Mouse (Mus musculus): ENCODE results near the gene Zbtb20.

Gene Zbtb20

DNA sequence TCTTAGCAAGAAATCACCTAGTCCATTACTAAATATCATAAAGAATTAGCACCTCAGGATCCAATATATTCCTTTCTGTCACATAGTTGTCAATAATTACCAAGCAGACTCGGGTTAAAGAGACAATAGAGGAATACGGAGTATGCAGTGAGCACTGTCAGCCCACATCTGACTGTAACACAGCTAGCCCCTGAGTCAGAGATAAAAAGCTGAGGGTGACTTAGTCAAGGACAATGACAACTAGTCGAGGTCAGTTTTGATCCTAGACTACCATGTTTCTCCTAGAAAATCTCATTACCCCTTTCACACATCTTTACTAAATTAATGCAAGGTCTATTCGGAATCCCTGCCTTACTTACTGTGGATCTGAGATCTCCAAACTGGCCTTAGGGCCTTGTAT lies 465.0 kb downstream of the Zbtb20 start:
- in situ Hi-C loops (cut with MboI; ENCODE audit: unreplicated experiment in 2 of 2) = no loop called here

DNA sequence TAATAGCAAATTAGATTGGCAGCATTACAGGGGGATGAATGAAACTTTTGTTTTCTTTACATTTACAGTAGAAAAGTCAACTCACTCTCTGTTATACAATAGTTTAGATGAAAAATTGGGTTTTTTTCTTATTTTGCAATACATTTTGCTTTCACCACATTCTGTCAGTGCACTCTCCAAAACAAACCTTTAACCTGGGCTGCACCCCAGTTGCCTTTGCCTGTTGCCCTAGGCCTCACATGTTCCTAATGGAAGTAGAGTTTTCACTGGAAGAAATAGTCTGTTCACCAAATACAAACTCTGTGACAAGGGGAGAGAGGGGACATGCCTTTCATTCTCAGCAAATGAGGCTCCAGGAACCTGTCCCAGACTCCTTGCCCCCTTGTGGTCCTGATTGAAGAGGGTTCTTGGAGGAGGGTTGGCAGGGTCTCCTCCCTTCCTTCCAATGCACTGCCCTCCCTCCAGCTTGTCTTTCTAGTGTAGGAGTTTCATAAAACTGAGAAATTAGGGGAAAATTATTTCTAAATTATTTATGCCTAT lies 466.3 kb downstream of the Zbtb20 start:
- in situ Hi-C loops (cut with MboI; ENCODE audit: unreplicated experiment in 2 of 2) = no loop called here

DNA sequence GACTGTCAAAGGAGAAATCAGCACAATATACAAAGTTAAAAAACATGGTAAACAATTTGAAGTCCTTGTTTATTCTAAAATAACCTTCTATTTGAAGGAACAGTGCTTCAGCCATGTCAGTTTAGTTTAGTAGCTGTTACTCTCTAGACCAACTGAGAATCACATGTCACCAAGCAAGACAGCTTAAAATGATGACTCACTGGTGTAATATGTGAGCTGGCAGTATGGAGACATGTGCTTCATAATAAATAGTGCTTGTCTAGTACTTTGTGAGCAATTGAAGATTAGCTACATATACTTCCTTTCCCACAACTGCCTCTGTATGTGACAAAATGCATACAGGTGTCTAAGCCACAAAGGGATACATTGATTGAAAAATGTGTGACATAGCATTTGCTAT lies 470.4 kb downstream of the Zbtb20 start:
- in situ Hi-C loops (cut with MboI; ENCODE audit: unreplicated experiment in 2 of 2) = no loop called here

DNA sequence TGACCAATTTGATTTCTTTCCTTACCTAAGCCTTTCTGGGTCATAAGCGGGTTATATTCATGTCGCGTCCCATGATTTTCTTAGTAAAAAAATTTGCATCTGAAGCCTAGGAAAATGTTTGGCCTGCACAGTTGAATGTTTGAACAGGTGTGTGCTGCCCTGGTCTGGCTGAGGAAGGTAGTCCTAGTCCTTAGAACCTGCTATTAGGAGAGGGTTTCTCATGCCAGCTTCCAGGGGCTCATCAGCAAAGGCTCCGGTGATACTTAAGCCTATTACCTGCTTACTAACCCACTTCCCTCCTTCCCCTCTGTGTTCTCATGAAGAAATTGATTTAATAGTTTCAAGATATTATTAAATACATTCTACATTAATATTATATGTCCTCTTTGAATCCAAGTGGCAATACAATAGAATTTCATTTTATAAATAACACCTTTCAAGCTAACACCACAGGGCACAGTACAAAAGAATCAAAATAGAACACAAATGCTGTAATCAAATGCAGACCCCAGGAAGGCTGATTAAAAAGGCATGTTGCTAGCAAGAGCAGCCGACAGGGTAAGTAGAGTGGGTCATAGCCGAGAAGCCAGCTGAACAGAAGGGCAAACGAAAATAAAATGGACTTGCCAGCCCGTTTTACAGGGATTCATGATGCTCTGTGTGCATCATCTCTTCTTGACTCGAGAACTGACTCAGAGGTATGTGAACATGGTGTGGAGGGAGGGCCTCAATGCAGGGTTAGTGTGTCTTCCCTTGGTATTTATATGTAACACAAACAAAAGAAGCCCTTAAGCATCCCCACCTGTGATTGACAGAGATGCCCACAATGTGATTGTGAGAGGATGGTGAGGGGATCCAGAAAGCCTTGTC lies 480.3 kb downstream of the Zbtb20 start:
- in situ Hi-C loops (cut with MboI; ENCODE audit: unreplicated experiment in 2 of 2) = no loop called here

DNA sequence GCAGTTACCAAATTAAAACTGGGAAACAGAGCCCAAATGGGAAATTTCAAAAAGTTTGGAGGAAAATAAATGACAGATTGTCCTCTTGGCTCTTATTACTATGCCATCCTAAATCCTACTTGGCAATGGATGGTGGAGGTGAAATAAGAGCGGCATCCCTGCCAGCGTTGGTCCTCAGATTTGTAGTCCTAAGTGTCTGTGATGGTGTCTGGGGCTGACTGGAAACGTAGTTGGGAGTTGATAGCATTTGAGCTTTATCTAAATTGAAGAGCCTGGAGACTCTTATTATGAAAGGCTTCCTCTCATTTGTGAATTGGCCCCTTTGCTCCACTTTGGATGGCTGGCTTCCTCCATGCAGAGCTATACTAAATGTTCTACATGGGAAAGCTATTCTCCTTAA lies 483.9 kb downstream of the Zbtb20 start:
- in situ Hi-C loops (cut with MboI; ENCODE audit: unreplicated experiment in 2 of 2) = no loop called here

DNA sequence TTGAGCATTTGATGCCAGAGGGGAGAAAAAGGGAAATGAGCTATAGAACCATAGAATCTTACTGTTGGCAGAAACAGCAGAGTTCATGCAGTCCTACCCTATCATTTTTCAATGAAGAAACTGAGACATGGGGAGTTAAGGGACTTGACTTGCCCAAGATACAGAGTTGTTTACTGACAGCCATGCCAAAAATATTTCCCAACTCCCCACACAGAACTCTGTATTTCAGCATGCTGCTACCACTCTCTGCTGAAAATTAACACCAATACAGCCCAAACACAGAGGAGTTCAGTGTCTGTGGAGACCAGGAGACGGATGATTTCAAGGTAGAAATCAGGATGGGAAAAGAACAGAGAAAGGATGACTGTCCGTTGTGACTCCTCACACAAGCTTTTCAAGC lies 484.4 kb downstream of the Zbtb20 start:
- in situ Hi-C loops (cut with MboI; ENCODE audit: unreplicated experiment in 2 of 2) = no loop called here

DNA sequence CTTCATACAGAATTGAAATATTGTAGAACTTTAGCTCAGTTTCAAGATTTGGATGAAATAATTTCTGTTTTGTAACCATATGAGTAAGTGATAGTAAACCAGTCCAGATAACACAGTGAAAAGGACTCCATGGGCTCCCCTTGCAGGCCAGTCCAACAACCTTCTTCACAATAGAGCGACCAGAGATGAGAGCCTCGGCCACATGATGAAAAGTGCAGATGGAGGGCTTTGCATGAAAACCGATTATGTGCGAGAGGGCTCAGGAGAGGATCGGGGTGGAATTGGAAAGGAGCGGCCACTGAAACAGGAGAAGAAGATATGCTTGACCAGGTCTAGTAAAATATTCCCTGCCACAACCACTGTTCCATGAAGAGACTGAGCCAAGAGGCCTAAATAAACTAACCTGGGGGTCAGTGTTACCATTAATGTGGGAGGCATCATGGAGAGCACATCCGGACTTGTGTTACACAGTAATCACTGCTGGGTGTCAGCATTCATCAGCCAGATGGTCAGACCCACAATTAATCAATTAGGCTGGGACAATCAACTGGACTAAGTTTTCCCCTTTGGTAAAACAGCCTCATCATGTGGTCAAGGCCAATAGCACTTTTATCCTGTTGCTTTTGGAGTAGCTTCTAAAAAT lies 485.3 kb downstream of the Zbtb20 start:
- in situ Hi-C loops (cut with MboI; ENCODE audit: unreplicated experiment in 2 of 2) = no loop called here

DNA sequence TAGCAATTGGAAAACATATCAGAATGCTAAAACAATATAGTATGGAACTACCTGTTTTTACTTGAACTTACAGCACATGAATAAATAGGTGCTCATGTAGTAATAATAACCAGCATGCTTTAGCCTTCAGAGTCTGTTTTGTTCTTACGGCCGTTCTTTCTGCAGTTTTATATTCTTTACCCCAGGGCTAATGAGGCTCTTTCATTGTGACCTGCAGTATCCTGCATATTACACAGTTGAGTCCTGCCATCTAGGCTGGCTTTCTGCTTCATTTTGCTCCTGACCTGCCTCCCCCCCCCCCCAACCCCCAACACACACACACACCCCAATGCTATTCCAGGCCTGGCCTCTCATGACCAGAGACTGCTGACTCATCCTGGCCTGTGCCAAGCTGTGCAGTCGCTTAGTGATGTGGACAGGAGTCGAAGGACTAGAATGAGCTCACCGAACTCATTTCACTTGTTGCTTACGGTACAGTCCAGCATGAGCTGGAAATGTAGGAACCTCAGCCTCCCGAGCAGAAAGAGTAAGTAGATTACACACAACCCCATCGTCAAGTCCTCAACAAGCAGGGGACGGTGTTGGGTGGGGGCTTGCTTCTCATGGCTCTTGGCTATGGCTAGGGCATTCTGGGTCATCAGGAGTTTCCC lies 487.1 kb downstream of the Zbtb20 start:
- in situ Hi-C loops (cut with MboI; ENCODE audit: unreplicated experiment in 2 of 2) = no loop called here

DNA sequence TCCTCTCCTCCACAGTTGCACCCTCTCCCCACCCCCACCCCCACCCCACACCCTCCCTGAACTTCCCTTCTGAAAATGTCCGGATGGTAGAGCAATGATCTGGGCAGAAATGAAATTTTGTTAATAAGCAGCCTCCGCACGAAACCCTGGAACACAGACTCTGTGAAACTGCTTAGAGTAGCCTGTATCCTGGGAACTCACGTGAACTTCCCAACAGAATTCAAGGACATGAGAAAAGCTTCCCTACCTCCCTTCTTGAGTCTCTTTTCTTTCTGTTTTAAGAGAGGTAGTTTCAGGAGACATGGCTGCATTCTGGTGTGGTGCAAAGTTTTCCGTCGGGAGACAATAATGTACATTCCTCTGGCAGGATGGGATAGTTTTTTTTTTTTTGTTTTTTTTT lies 487.6 kb downstream of the Zbtb20 start:
- in situ Hi-C loops (cut with MboI; ENCODE audit: unreplicated experiment in 2 of 2) = no loop called here

DNA sequence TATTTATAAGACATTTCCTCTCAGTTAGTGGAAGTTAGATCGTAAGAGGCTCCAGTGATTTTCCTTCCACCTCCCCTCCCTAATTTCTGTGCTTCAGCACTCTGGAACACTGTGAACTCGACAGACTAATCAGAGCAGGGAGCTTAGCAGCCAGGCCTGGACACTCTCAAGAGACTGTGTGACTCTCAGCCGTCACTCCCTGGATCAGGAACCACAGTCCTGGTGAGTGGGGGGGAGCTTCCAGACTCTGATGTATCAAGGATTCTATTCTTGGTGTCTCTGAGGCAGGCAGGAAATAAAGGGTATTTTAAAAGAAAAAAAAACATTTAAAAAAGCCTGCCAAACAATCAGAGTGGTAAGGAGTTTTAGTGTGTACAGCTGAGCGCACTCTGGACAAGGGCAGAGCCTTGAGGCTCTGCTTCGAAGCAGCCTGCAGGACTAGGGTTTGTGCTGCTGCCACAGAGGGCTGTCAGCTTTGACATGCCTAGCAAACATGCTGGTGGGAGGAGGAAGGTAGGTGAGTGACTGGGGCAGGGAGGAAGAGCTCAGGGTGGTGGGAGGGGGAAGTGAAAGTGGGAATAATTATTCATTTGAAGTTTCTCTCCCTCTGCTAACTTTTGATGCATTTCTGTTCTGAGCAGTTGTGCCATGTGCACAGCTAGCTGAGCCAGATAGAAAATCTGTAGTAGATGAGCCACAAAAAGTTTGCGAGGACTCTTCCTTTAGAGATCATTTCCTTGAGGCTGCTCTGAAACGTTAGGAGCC lies 488.3 kb downstream of the Zbtb20 start:
- in situ Hi-C loops (cut with MboI; ENCODE audit: unreplicated experiment in 2 of 2) = no loop called here

DNA sequence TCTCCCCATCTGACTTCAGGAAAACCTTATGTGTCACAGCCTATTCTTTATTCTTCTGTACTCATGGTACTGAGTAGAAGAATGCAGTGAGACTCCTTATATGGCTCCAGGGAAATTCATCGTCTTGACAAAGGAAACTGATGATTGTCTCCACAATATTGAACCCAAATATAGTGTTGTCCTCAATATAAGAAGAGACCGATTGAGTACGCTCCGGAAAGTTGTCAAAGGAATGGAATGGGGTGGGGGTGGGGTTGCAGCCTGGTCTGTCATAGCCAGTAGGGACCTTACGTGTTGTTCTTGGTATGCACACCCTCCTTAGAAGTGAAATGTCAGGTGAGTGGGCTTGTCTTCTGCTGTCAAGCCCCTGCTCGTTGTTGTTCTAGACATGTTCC lies 488.8 kb downstream of the Zbtb20 start:
- in situ Hi-C loops (cut with MboI; ENCODE audit: unreplicated experiment in 2 of 2) = no loop called here

DNA sequence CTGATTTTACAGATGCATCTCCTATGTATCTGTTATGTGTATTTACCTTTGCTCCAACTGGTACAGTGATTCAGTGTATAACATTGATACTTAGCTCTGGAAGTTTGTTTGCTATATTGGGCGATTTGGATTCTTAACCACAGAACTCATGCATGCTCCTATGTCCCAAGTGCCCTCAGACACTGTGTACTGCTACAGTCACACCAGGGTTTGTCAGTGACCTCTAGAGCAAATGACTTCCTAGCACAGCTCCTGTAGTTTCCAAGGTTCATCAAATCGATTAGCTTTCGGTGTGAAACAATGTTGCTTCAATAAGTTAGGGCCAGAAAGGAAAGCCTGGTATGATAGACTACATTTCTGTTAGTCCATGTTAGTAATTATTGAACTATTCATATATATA lies 489.6 kb downstream of the Zbtb20 start:
- in situ Hi-C loops (cut with MboI; ENCODE audit: unreplicated experiment in 2 of 2) = no loop called here

DNA sequence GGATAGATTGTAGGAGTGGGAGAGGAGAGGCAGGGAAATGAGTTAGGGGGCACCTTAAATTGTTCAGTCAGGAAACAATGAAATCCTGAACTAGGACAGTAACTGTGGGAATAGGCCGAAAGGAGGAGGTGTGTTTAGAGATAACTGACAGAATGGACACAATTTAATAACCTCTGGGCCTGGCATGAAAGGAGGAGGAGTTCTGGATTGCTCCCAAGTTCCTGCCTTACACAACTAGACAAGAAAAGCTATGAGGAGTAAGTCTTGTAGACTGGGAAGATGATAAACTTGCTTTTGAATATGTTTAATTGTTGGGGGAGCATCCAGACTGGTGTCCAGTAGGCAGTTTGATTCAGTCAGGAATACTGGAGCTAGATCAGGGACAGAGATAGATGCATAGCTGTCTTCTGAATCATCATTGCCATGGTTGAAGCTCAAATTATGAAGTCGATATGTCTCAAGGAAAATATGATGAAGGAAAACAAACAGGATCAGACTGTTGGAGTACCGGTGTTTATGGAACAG lies 494.9 kb downstream of the Zbtb20 start:
- in situ Hi-C loops (cut with MboI; ENCODE audit: unreplicated experiment in 2 of 2) = no loop called here

DNA sequence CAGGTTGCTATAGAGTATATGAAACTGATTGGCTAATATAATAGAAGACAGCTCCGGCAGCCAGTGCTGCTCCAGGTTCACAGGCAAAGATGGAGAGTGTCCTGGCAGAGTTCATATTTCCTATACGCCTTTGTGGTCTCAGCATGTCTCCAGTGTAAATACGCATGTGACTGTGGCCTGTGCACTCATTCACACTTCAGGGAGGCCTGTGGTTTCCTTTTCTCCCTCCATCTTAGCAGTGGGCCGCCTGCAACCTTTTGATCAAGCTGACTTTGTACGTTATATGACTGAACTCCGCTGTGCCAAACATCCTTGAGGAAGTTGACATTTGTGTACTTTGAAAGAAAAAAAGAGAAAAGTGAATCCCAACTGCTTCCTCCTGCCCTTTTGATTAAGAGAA lies 501.1 kb downstream of the Zbtb20 start:
- in situ Hi-C loops (cut with MboI; ENCODE audit: unreplicated experiment in 2 of 2) = no loop called here

DNA sequence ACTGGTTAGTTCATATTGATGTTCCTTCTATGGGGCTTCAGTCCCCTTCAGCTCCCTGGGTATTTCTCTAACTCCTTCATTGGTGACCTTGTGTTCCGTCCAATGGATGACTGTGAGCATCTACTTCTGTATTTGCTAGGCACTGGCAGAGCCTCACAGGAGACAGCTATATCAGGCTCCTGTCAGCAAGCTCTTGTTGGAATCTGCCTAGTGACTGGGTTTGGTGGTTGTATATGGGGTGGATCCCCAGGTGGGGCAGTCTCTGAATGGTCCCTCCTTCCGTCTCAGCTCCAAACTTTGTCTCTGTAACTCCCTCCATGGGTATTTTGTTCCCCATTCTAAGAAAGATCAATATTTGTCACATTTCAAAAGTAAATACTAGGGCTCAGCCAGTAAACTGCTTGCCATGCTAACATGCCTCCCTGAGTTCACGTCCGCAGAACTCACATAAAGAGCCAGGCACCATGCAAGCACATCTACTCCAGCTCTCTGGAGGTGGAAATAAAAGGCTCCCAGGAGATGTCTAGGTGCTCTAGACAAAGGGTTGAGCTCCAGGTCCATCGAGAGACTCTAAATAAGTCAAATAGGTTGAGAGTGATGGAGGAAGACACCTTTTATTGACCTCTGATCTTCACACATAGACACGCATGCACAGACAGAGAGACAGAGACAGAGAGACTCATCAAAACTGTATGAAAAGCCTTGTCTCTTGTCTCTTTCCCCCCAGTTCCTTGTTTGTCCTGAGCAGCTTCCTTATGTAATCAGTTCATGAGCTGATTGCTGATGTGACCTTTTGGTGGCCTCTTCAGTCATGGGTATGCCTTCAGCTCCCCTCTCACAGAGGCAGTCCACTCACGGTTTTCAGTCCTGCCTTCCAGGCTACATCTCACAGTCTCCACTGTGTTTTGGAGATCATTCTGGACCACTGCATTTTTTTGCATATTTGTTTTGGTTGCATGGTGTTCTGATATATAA lies 504.0 kb downstream of the Zbtb20 start:
- in situ Hi-C loops (cut with MboI; ENCODE audit: unreplicated experiment in 2 of 2) = no loop called here

DNA sequence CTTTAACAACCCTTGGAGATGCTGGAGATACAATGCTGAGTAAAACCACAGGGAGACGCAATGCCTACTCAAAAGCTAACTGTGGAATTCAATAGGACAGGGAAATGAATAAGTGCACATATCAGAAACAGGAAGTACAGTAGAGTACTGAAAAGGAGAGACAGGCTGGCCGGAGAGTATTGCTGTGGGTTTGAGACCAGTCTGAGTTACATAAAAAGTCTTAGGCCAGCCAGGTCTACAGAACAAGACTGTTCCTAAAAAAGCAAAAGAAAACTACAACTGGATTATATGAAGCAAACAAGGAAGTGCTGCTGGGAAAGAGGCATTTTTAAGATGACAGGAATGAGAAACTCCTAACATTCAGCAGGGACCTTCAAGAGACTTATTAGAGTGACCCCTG lies 505.5 kb downstream of the Zbtb20 start:
- in situ Hi-C loops (cut with MboI; ENCODE audit: unreplicated experiment in 2 of 2) = no loop called here

DNA sequence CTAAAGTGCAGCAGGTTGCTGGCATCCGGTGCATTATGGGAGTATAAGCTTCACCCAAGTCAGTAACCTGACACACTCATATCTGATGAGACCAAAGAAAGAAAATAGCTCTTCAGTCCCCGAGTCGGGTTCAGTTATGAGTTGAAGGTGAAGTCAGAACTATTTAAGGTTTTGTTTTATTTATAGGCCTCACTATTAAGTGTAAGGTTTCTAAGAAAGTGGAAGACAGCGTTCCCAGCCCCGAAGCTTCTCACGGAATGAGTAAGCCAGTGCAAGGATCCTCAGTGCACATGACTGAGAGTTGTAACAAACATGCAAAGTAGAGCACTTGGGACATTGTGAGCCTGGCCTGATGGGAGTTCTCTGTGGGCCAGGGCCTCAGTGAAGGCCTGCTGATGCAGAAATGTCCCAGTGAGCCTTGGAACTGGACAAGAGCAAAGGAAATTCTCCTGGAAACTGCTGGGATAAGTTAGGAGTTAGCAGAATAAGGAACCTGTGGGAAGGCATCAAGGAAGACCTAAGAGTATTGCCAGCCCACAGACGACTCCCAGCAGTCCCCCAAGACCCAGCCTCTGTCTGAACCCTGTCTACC lies 507.6 kb downstream of the Zbtb20 start:
- in situ Hi-C loops (cut with MboI; ENCODE audit: unreplicated experiment in 2 of 2) = no loop called here

DNA sequence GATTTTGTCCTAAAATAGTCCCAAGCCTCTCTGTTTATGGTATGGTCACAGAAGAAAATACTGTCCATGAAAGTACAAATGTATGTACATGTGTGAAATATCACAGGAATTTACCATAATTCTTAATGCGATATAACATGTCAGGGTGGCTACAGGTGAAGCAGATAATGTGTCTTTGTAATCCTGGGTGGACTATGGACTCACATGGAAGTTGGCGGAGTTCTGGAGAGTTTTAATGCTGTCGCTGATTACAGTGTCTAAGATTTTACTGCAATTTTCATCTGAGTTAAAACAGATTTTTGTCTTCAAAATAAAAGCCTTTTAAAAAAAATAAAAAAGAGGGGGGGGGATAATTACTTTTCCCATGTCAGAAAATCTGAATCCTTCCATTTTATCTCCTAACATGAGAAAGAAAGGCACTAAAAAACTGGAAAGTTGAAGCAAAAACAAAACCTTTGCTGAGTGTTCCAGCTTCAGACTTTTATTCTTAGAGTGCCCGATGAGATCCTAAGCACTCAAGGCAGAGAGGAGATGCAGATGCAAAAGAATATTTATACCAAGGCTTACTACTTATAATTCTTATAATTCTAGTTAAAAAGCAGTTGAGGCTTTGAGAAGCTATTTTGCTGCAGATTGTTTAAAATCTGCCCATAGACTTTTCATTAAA lies 509.4 kb downstream of the Zbtb20 start:
- in situ Hi-C loops (cut with MboI; ENCODE audit: unreplicated experiment in 2 of 2) = no loop called here
